Mouse (Mus musculus): ENCODE measurements around the gene Wnt11. TPM values are rescaled to one million over a fixed set of nuclear protein-coding genes. Genes with fewer than 3 reads are reported as not detected.

The Wnt11 gene
- polyA plus RNA-seq, 1 experiment = 1.5 TPM

- H3K27ac ChIP-seq (ENCODE audit: control insufficient read depth, insufficient read depth, low read depth, low read length, poor library complexity) = no peak overlapping the region
- H3K4me3 ChIP-seq (replicated peaks; ENCODE audit: control insufficient read depth, low read depth, low read length) = no peak overlapping the region
- no peaks in the 10 kb centered on the region; the same call in 1 of the 2 replicates for H3K4me1 ChIP-seq (ENCODE audit: control insufficient read depth, insufficient read depth, low read length)
- no peak for TF ChIP-seq POLR2A (IDR thresholded peaks at IDR 0.05; ENCODE audit: borderline replicate concordance, control insufficient read depth, low read depth, low read length)
- no peak for TF ChIP-seq CTCF (IDR thresholded peaks at IDR 0.05; ENCODE audit: control insufficient read depth, insufficient read depth, low read length)
- 72% methylated on average over 2 of the region's 2 CpGs for WGBS
These were observed 24.3 kb upstream of the Wnt11 start for GRCm38 (mm10) chr7:98810619-98811018.

DNA sequence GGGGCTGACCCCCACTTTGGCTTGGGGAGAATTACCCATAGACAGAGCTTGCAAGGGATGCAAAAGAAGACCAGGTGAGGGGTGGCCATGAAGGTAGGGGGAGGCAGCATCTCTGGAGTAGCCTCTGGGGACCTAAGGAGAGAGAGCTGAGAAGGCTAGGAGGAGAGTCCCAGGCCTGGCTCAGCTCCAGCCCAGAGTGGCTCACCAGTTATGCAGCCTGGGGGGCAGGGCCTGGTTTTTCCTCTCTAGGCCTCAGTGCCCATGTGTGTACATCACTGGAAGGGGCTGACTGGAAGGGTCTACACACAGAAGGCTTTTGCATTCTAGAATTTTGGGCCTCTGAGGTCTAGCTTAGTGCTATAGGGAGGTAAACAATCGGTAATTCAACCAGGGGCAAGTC lies 14.4 kb upstream of the Wnt11 start:
- Histone ChIP-seq H3K4me3 (replicated peaks; ENCODE audit: control insufficient read depth, low read depth, low read length) (no peak overlapping the region), H3K27ac (ENCODE audit: control insufficient read depth, insufficient read depth, low read depth, low read length, poor library complexity) (no peak overlapping the region), H3K4me1 (ENCODE audit: control insufficient read depth, insufficient read depth, low read length) (no peaks in the 10 kb centered on the region)
- 86% methylated on average over 1 of the region's 1 CpGs for WGBS
- TF ChIP-seq POLR2A (IDR thresholded peaks at IDR 0.05; ENCODE audit: borderline replicate concordance, control insufficient read depth, low read depth, low read length) (no peak), CTCF (IDR thresholded peaks at IDR 0.05; ENCODE audit: control insufficient read depth, insufficient read depth, low read length) (no peak)

GRCm38 (mm10) chr7:98822881-98823280 lies 12.0 kb upstream of the Wnt11 start:
- TF ChIP-seq POLR2A (IDR thresholded peaks at IDR 0.05; ENCODE audit: borderline replicate concordance, control insufficient read depth, low read depth, low read length) (no peak), CTCF (IDR thresholded peaks at IDR 0.05; ENCODE audit: control insufficient read depth, insufficient read depth, low read length) (no peak)

GRCm38 (mm10) chr7:98823896-98824822 lies 10.8 kb upstream of the Wnt11 start:
- H3K4me1 ChIP-seq (ENCODE audit: control insufficient read depth, insufficient read depth, low read length) = no peaks in the 10 kb centered on the region
- no peak for TF ChIP-seq CTCF (IDR thresholded peaks at IDR 0.05; ENCODE audit: control insufficient read depth, insufficient read depth, low read length)
- TF ChIP-seq POLR2A (IDR thresholded peaks at IDR 0.05; ENCODE audit: borderline replicate concordance, control insufficient read depth, low read depth, low read length) = no peak
- 87% methylated on average over 15 of the region's 15 CpGs for WGBS

More at GRCm38 (mm10) chr7:98822881-98823280, 12.0 kb upstream of the Wnt11 start:
- Histone ChIP-seq H3K4me3 (replicated peaks; ENCODE audit: control insufficient read depth, low read depth, low read length) (no peak overlapping the region), H3K27ac (ENCODE audit: control insufficient read depth, insufficient read depth, low read depth, low read length, poor library complexity) (no peak overlapping the region), H3K4me1 (ENCODE audit: control insufficient read depth, insufficient read depth, low read length) (no peaks in the 10 kb centered on the region)
- WGBS = 85% methylated on average over 6 of the region's 6 CpGs

DNA sequence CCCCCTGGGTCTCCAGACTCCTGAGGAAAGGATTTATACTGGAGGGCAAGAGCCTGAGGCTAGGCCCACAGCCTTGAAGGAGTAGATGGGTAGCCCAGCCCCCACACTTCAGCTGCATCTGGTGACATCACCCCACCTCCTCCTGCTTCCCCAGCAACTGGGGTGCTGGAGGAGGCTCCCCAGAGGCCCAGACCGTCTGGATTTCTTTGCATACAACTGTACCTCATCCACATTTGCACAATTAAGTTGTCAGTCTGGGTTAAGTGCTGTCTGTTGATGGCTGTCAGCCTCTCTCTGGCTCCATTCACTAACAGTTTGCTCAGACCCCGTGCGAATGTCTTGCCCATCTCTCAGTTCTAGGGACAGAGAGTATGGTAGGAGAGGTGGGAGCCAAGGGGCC lies 6.9 kb upstream of the Wnt11 start:
- Histone ChIP-seq H3K27ac (ENCODE audit: control insufficient read depth, insufficient read depth, low read depth, low read length, poor library complexity) (no peak overlapping the region), H3K4me1 (ENCODE audit: control insufficient read depth, insufficient read depth, low read length) (no peaks in the 10 kb centered on the region; the same call in 1 of the 2 replicates), H3K4me3 (replicated peaks; ENCODE audit: control insufficient read depth, low read depth, low read length) (no peak overlapping the region)
- WGBS = 66% methylated on average over 3 of the region's 3 CpGs
- TF ChIP-seq POLR2A (IDR thresholded peaks at IDR 0.05; ENCODE audit: borderline replicate concordance, control insufficient read depth, low read depth, low read length) (no peak), CTCF (IDR thresholded peaks at IDR 0.05; ENCODE audit: control insufficient read depth, insufficient read depth, low read length) (no peak)

More at GRCm38 (mm10) chr7:98823896-98824822, 10.8 kb upstream of the Wnt11 start:
- H3K27ac ChIP-seq (ENCODE audit: control insufficient read depth, insufficient read depth, low read depth, low read length, poor library complexity) = no peak overlapping the region
- no peak overlapping the region for H3K4me3 ChIP-seq (replicated peaks; ENCODE audit: control insufficient read depth, low read depth, low read length)

DNA sequence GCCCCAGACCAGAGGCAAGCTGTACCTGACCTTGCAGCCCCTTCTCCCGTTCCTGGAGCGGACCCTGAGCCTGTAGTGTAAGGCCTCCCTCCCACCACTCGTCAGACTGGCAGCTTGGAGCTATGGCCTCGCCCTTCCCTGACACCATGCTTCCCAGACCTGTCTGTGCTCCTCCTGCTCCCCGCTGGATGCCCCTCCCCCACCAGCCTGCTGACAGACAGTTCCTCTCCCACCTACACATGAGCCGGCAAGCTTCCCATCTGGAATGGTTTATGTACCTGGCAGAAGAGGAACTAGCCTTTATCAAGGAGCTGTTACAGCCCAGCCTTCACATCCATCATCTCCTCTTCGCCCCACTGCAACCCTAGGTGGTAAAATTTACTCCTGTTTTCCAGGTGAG lies 6.0 kb upstream of the Wnt11 start:
- TF ChIP-seq POLR2A (IDR thresholded peaks at IDR 0.05; ENCODE audit: borderline replicate concordance, control insufficient read depth, low read depth, low read length) (no peak), CTCF (IDR thresholded peaks at IDR 0.05; ENCODE audit: control insufficient read depth, insufficient read depth, low read length) (no peak)
- H3K27ac ChIP-seq (ENCODE audit: control insufficient read depth, insufficient read depth, low read depth, low read length, poor library complexity) = no peak overlapping the region
- H3K4me3 ChIP-seq (replicated peaks; ENCODE audit: control insufficient read depth, low read depth, low read length) = no peak overlapping the region
- no peaks in the 10 kb centered on the region; the same call in 1 of the 2 replicates for H3K4me1 ChIP-seq (ENCODE audit: control insufficient read depth, insufficient read depth, low read length)
- WGBS = 53% methylated on average over 7 of the region's 7 CpGs

DNA sequence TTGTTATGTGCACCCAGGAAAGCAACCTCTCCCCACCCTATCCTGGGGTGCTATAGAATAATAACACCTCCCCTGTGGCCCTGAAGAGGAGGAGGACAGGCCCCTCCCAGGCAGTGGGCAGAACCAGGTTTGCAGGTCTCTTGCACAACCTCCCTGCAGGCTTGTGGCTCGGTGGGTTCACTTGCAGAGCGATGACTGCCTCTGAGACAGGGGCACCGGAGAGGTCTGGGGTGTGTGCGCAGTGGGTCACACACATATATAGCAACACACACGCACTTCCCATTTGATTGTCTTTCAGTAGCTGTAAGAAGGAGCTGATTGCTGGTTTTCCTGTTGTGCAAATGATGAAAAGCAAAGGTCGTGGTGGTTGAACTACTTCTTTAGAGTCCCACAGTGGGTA lies 3.6 kb upstream of the Wnt11 start:
- no peak overlapping the region for H3K4me3 ChIP-seq (replicated peaks; ENCODE audit: control insufficient read depth, low read depth, low read length)
- no peaks in the 10 kb centered on the region; the same call in 1 of the 2 replicates for H3K4me1 ChIP-seq (ENCODE audit: control insufficient read depth, insufficient read depth, low read length)
- no peak for TF ChIP-seq CTCF (IDR thresholded peaks at IDR 0.05; ENCODE audit: control insufficient read depth, insufficient read depth, low read length)
- TF ChIP-seq POLR2A (IDR thresholded peaks at IDR 0.05; ENCODE audit: borderline replicate concordance, control insufficient read depth, low read depth, low read length) = no peak
- WGBS = 26% methylated on average over 6 of the region's 6 CpGs
- H3K27ac ChIP-seq (ENCODE audit: control insufficient read depth, insufficient read depth, low read depth, low read length, poor library complexity) = no peak overlapping the region

GRCm38 (mm10) chr7:98835519-98836441 lies 868 bp downstream of the Wnt11 start:
- no peak overlapping the region for H3K4me3 ChIP-seq (replicated peaks; ENCODE audit: control insufficient read depth, low read depth, low read length)
- WGBS = 4% methylated on average over 46 of the region's 46 CpGs
- H3K4me1 ChIP-seq (ENCODE audit: control insufficient read depth, insufficient read depth, low read length) = no peaks in the 10 kb centered on the region; the same call in 1 of the 2 replicates
- TF ChIP-seq CTCF (IDR thresholded peaks at IDR 0.05; ENCODE audit: control insufficient read depth, insufficient read depth, low read length) (no peak), POLR2A (IDR thresholded peaks at IDR 0.05; ENCODE audit: borderline replicate concordance, control insufficient read depth, low read depth, low read length) (no peak)
- H3K27ac ChIP-seq (ENCODE audit: control insufficient read depth, insufficient read depth, low read depth, low read length, poor library complexity) = no peak overlapping the region

Data from bone marrow, adult 2 months (tissue).